Mouse (Mus musculus): ENCODE measurements around the gene Col1a2. TPM values are rescaled to one million over a fixed set of nuclear protein-coding genes. Genes with fewer than 3 reads are reported as not detected.
A peak's percentile ranks its signal among the peaks of the same experiment; 100 is the strongest.

Col1a2 gene
- polyA plus RNA-seq (2012; ENCODE audit: insufficient read depth, low replicate concordance): 0.30 and 0.36 TPM in 2 replicates

GRCm38 (mm10) chr6:4504603-4505131 lies at the start of gene Col1a2:
Gene Col1a2 (plus strand): TSS chr6:4504814.
- TF ChIP-seq FLI1 (IDR thresholded peaks at IDR 0.05; ENCODE audit: low read length) (no peak), GATA1 (IDR thresholded peaks at IDR 0.05; ENCODE audit: borderline replicate concordance, low read length) (no peak)
- H3K4me1 ChIP-seq: peaks cover 26% of the 10 kb centered on the region
- H3K4me3 ChIP-seq (replicated peaks): peak within 1 kb of the TSS; percentile 64

GRCm38 (mm10) chr6:4455518-4455917 lies 49.1 kb upstream of the Col1a2 start:
- H3K27me3 ChIP-seq (replicated peaks): no peaks in the 10 kb centered on the region
- no peaks in the 10 kb centered on the region for H3K9me3 ChIP-seq
- no peak overlapping the region for H3K4me3 ChIP-seq (replicated peaks)
- H3K36me3 ChIP-seq (replicated peaks; ENCODE audit: low read length): no peaks in the 10 kb centered on the region
- TF ChIP-seq GATA1 (IDR thresholded peaks at IDR 0.05; ENCODE audit: borderline replicate concordance, low read length): no peak
- TF ChIP-seq FLI1 (IDR thresholded peaks at IDR 0.05; ENCODE audit: low read length): no peak
- peaks cover 29% of the 10 kb centered on the region for H3K4me1 ChIP-seq

More at GRCm38 (mm10) chr6:4504603-4505131, at the start of gene Col1a2:
- no peaks in the 10 kb centered on the region for H3K9me3 ChIP-seq
- H3K27me3 ChIP-seq (replicated peaks): peaks cover 9% of the 10 kb centered on the region
- no peaks in the 10 kb centered on the region for H3K36me3 ChIP-seq (replicated peaks; ENCODE audit: low read length)

- no peaks in the 10 kb centered on the region for H3K9me3 ChIP-seq
- no peak for TF ChIP-seq FLI1 (IDR thresholded peaks at IDR 0.05; ENCODE audit: low read length)
- peaks cover 29% of the 10 kb centered on the region for H3K4me1 ChIP-seq
- peak overlapping the region; percentile 70 for H3K4me3 ChIP-seq (replicated peaks)
- H3K36me3 ChIP-seq (replicated peaks; ENCODE audit: low read length): no peaks in the 10 kb centered on the region
- H3K27me3 ChIP-seq (replicated peaks): no peaks in the 10 kb centered on the region
Observed at GRCm38 (mm10) chr6:4455961-4456617, 48.5 kb upstream of the Col1a2 start.

- H3K27me3 ChIP-seq (replicated peaks): no peaks in the 10 kb centered on the region
- peak overlapping the region; percentile 87 for H3K4me3 ChIP-seq (replicated peaks)
- TF ChIP-seq GATA1 (IDR thresholded peaks at IDR 0.05; ENCODE audit: borderline replicate concordance, low read length): no peak
- TF ChIP-seq FLI1 (IDR thresholded peaks at IDR 0.05; ENCODE audit: low read length): no peak
- H3K4me1 ChIP-seq: peaks cover 29% of the 10 kb centered on the region
- no peaks in the 10 kb centered on the region for H3K36me3 ChIP-seq (replicated peaks; ENCODE audit: low read length)
- no peaks in the 10 kb centered on the region for H3K9me3 ChIP-seq
Observed at GRCm38 (mm10) chr6:4456691-4457447, 47.7 kb upstream of the Col1a2 start.

GRCm38 (mm10) chr6:4457555-4457996 lies 47.0 kb upstream of the Col1a2 start:
- H3K36me3 ChIP-seq (replicated peaks; ENCODE audit: low read length): no peaks in the 10 kb centered on the region
- TF ChIP-seq FLI1 (IDR thresholded peaks at IDR 0.05; ENCODE audit: low read length): no peak
- TF ChIP-seq GATA1 (IDR thresholded peaks at IDR 0.05; ENCODE audit: borderline replicate concordance, low read length): no peak
- H3K4me3 ChIP-seq (replicated peaks): peak overlapping the region; percentile 87
- H3K4me1 ChIP-seq: peaks cover 29% of the 10 kb centered on the region
- no peaks in the 10 kb centered on the region for H3K27me3 ChIP-seq (replicated peaks)
- no peaks in the 10 kb centered on the region for H3K9me3 ChIP-seq

GRCm38 (mm10) chr6:4465320-4465719 lies 39.3 kb upstream of the Col1a2 start:
- no peak overlapping the region for H3K4me3 ChIP-seq (replicated peaks)
- no peak for TF ChIP-seq FLI1 (IDR thresholded peaks at IDR 0.05; ENCODE audit: low read length)
- TF ChIP-seq GATA1 (IDR thresholded peaks at IDR 0.05; ENCODE audit: borderline replicate concordance, low read length): no peak

GRCm38 (mm10) chr6:4483577-4483936 lies 21.1 kb upstream of the Col1a2 start:
- no peak overlapping the region for H3K4me3 ChIP-seq (replicated peaks)
- H3K36me3 ChIP-seq (replicated peaks; ENCODE audit: low read length): no peaks in the 10 kb centered on the region
- peaks cover 3% of the 10 kb centered on the region; the same call in 1 of the 2 replicates for H3K4me1 ChIP-seq
- H3K27me3 ChIP-seq (replicated peaks): no peaks in the 10 kb centered on the region
- TF ChIP-seq FLI1 (IDR thresholded peaks at IDR 0.05; ENCODE audit: low read length): no peak
- no peak for TF ChIP-seq GATA1 (IDR thresholded peaks at IDR 0.05; ENCODE audit: borderline replicate concordance, low read length)
- no peaks in the 10 kb centered on the region for H3K9me3 ChIP-seq

More at GRCm38 (mm10) chr6:4465320-4465719, 39.3 kb upstream of the Col1a2 start:
- Histone ChIP-seq H3K4me1 (peaks cover 13% of the 10 kb centered on the region), H3K9me3 (no peaks in the 10 kb centered on the region), H3K27me3 (replicated peaks) (no peaks in the 10 kb centered on the region), H3K36me3 (replicated peaks; ENCODE audit: low read length) (no peaks in the 10 kb centered on the region)

GRCm38 (mm10) chr6:4483937-4484601 lies 20.5 kb upstream of the Col1a2 start:
- H3K27me3 ChIP-seq (replicated peaks): no peaks in the 10 kb centered on the region
- no peak overlapping the region for H3K4me3 ChIP-seq (replicated peaks)
- no peaks in the 10 kb centered on the region for H3K36me3 ChIP-seq (replicated peaks; ENCODE audit: low read length)
- TF ChIP-seq FLI1 (IDR thresholded peaks at IDR 0.05; ENCODE audit: low read length) (no peak), GATA1 (IDR thresholded peaks at IDR 0.05; ENCODE audit: borderline replicate concordance, low read length) (no peak)
- peaks cover 8% of the 10 kb centered on the region for H3K4me1 ChIP-seq
- H3K9me3 ChIP-seq: no peaks in the 10 kb centered on the region

GRCm38 (mm10) chr6:4488349-4488748 lies 16.3 kb upstream of the Col1a2 start:
- Histone ChIP-seq H3K36me3 (replicated peaks; ENCODE audit: low read length) (no peaks in the 10 kb centered on the region), H3K4me1 (peaks cover 18% of the 10 kb centered on the region), H3K9me3 (no peaks in the 10 kb centered on the region), H3K4me3 (replicated peaks) (no peak overlapping the region), H3K27me3 (replicated peaks) (no peaks in the 10 kb centered on the region)
- no peak for TF ChIP-seq FLI1 (IDR thresholded peaks at IDR 0.05; ENCODE audit: low read length)
- no peak for TF ChIP-seq GATA1 (IDR thresholded peaks at IDR 0.05; ENCODE audit: borderline replicate concordance, low read length)

Data from megakaryocyte, embryonic 14.5 days (primary cell).